Mouse (Mus musculus): ENCODE measurements around the gene Camk2b. TPM values are rescaled to one million over a fixed set of nuclear protein-coding genes. Genes with fewer than 3 reads are reported as not detected.

Camk2b gene
- polyA plus RNA-seq, 1 experiment from 2014 or later: 0.74 TPM

- Histone ChIP-seq H3K4me3 (replicated peaks) (no peak overlapping the region), H3K9me3 (peaks cover 11% of the 10 kb centered on the region; the same call in 1 of the 2 replicates), H3K4me1 (replicated peaks) (no peaks in the 10 kb centered on the region), H3K4me2 (no peak overlapping the region), H3K36me3 (no peaks in the 10 kb centered on the region), H3K9ac (replicated peaks) (no peak overlapping the region), H3K27me3 (no peaks in the 10 kb centered on the region), H3K27ac (no peak overlapping the region)
- 57% methylated on average over 1 of the region's 1 CpGs for WGBS
- ATAC-seq (ENCODE audit: insufficient number of reproducible peaks, insufficient read depth, low FRiP score, low TSS enrichment, low read depth): no peak
These were observed 135.6 kb downstream of the Camk2b start for GRCm38 (mm10) chr11:5930578-5930977.

- no peak for ATAC-seq (ENCODE audit: insufficient number of reproducible peaks, insufficient read depth, low FRiP score, low TSS enrichment, low read depth)
- H3K9ac ChIP-seq (replicated peaks): no peak overlapping the region
- 87% methylated on average over 3 of the region's 3 CpGs for WGBS
- H3K27me3 ChIP-seq: no peaks in the 10 kb centered on the region
- H3K9me3 ChIP-seq: no peaks in the 10 kb centered on the region
- H3K36me3 ChIP-seq: no peaks in the 10 kb centered on the region
- H3K4me2 ChIP-seq: no peak overlapping the region
- no peaks in the 10 kb centered on the region for H3K4me1 ChIP-seq (replicated peaks)
- H3K4me3 ChIP-seq (replicated peaks): no peak overlapping the region
- no peak overlapping the region for H3K27ac ChIP-seq
These were observed 139.4 kb downstream of the Camk2b start for GRCm38 (mm10) chr11:5926696-5927220.

- H3K9ac ChIP-seq (replicated peaks): no peak overlapping the region
- no peaks in the 10 kb centered on the region for H3K4me1 ChIP-seq (replicated peaks)
- H3K4me3 ChIP-seq (replicated peaks): no peak overlapping the region
- H3K27ac ChIP-seq: no peak overlapping the region
- no peaks in the 10 kb centered on the region for H3K36me3 ChIP-seq
- no peaks in the 10 kb centered on the region for H3K9me3 ChIP-seq
- H3K4me2 ChIP-seq: no peak overlapping the region
- no peaks in the 10 kb centered on the region for H3K27me3 ChIP-seq
- 47% methylated on average over 8 of the region's 8 CpGs for WGBS
- ATAC-seq (ENCODE audit: insufficient number of reproducible peaks, insufficient read depth, low FRiP score, low TSS enrichment, low read depth): no peak
These were observed 141.5 kb downstream of the Camk2b start for GRCm38 (mm10) chr11:5924699-5925098.

- no peak overlapping the region for H3K4me3 ChIP-seq (replicated peaks)
- WGBS: 38% methylated on average over 17 of the region's 17 CpGs
- no peaks in the 10 kb centered on the region for H3K4me1 ChIP-seq (replicated peaks)
- no peaks in the 10 kb centered on the region for H3K9me3 ChIP-seq
- no peak overlapping the region for H3K27ac ChIP-seq
- no peak overlapping the region for H3K9ac ChIP-seq (replicated peaks)
- no peak for ATAC-seq (ENCODE audit: insufficient number of reproducible peaks, insufficient read depth, low FRiP score, low TSS enrichment, low read depth)
- H3K27me3 ChIP-seq: 0 out of 2 replicates have a peak, but pooled peaks cover 7% of the 10 kb centered on the region
- no peak overlapping the region for H3K4me2 ChIP-seq
- no peaks in the 10 kb centered on the region for H3K36me3 ChIP-seq
These were observed 145.7 kb downstream of the Camk2b start for GRCm38 (mm10) chr11:5920323-5920960.

Other genes with a start within 250 kb of the Camk2b start
- 9.0 and 10.0 TPM in 2 replicates for gene Polm, start 228.3 kb downstream of the Camk2b start, polyA plus RNA-seq (2016; fragmentation: Nextera tagmentation; extraction: Ambion mirVana)
- gene Aebp1, start 204.4 kb downstream of the Camk2b start, polyA plus RNA-seq (2016; fragmentation: Nextera tagmentation; extraction: Ambion mirVana): 12.5 and 15.2 TPM in 2 replicates
- gene Pold2, start 188.1 kb downstream of the Camk2b start, polyA plus RNA-seq (2016; fragmentation: Nextera tagmentation; extraction: Ambion mirVana): 127 and 129 TPM in 2 replicates
- gene Myl7, start 167.6 kb downstream of the Camk2b start, polyA plus RNA-seq (2016; fragmentation: Nextera tagmentation; extraction: Ambion mirVana): 1.3 and 2.4 TPM in 2 replicates
- gene Gck, start 116.3 kb downstream of the Camk2b start, polyA plus RNA-seq (2016; fragmentation: Nextera tagmentation; extraction: Ambion mirVana): 0.78 and 0.90 TPM in 2 replicates
- 52.8 and 57.9 TPM in 2 replicates for gene Ykt6, start 110.7 kb downstream of the Camk2b start, polyA plus RNA-seq (2016; fragmentation: Nextera tagmentation; extraction: Ambion mirVana)
- 0.42 and 0.65 TPM in 2 replicates for gene A730071L15Rik, start 133.7 kb upstream of the Camk2b start, polyA plus RNA-seq (2016; fragmentation: Nextera tagmentation; extraction: Ambion mirVana)
- 49.4 and 51.3 TPM in 2 replicates for gene Nudcd3, start 134.1 kb upstream of the Camk2b start, polyA plus RNA-seq (2016; fragmentation: Nextera tagmentation; extraction: Ambion mirVana)
- 0.04 TPM in 1 of 2 replicates, not detected in the other for gene Npc1l1, start 163.8 kb upstream of the Camk2b start, polyA plus RNA-seq (2016; fragmentation: Nextera tagmentation; extraction: Ambion mirVana)
- gene Ddx56, start 201.4 kb upstream of the Camk2b start, polyA plus RNA-seq (2016; fragmentation: Nextera tagmentation; extraction: Ambion mirVana): 108 and 112 TPM in 2 replicates
- 106 and 112 TPM in 2 replicates for gene Tmed4, start 208.5 kb upstream of the Camk2b start, polyA plus RNA-seq (2016; fragmentation: Nextera tagmentation; extraction: Ambion mirVana)
- 94.0 and 96.8 TPM in 2 replicates for gene Ogdh, start 225.3 kb upstream of the Camk2b start, polyA plus RNA-seq (2016; fragmentation: Nextera tagmentation; extraction: Ambion mirVana)

All from limb, embryonic 12.5 days (tissue).